Mouse (Mus musculus): Measurements from ENCODE around the gene B4galt2. TPM values are rescaled to one million over a fixed set of nuclear protein-coding genes. Genes with fewer than 3 reads are reported as not detected.
A peak's percentile ranks its signal among the peaks of the same experiment; 100 is the strongest.

The B4galt2 gene
- polyA plus RNA-seq, 1 experiment from 2014 or later: 27.6 TPM

- 1% methylated on average over 23 of the region's 24 CpGs for WGBS
- Histone ChIP-seq H3K27me3 (no peaks in the 10 kb centered on the region), H3K9me3 (no peaks in the 10 kb centered on the region), H3K4me2 (peak overlapping the region; percentile 94), H3K36me3 (peaks cover 26% of the 10 kb centered on the region), H3K4me3 (peak overlapping the region; percentile 94), H3K27ac (peak overlapping the region; percentile 71), H3K4me1 (peaks cover 48% of the 10 kb centered on the region), H3K9ac (peak overlapping the region; percentile 86)
- no peak for ATAC-seq (ENCODE audit: insufficient number of reproducible peaks, low FRiP score, low TSS enrichment, low read depth)
Measured at GRCm38 (mm10) chr4:117886644-117887043, 3.4 kb upstream of the B4galt2 start.

GRCm38 (mm10) chr4:117885994-117886393, 2.7 kb upstream of the B4galt2 start:
- no peak overlapping the region for H3K9ac ChIP-seq
- WGBS: 76% methylated on average over 9 of the region's 9 CpGs

GRCm38 (mm10) chr4:117885093-117885492, 1.8 kb upstream of the B4galt2 start:
- H3K4me2 ChIP-seq: no peak overlapping the region
- H3K4me1 ChIP-seq: peaks cover 43% of the 10 kb centered on the region
- 93% methylated on average over 10 of the region's 10 CpGs for WGBS
- ATAC-seq (ENCODE audit: insufficient number of reproducible peaks, low FRiP score, low TSS enrichment, low read depth): no peak
- no peak overlapping the region for H3K4me3 ChIP-seq
- H3K36me3 ChIP-seq: peaks cover 37% of the 10 kb centered on the region
- no peaks in the 10 kb centered on the region for H3K27me3 ChIP-seq
- no peaks in the 10 kb centered on the region for H3K9me3 ChIP-seq
- H3K27ac ChIP-seq: no peak overlapping the region
- H3K9ac ChIP-seq: no peak overlapping the region

More at GRCm38 (mm10) chr4:117885994-117886393, 2.7 kb upstream of the B4galt2 start:
- no peaks in the 10 kb centered on the region for H3K27me3 ChIP-seq
- H3K4me3 ChIP-seq: peak overlapping the region; percentile 94
- H3K4me1 ChIP-seq: peaks cover 47% of the 10 kb centered on the region
- no peak for ATAC-seq (ENCODE audit: insufficient number of reproducible peaks, low FRiP score, low TSS enrichment, low read depth)
- no peaks in the 10 kb centered on the region for H3K9me3 ChIP-seq
- no peak overlapping the region for H3K27ac ChIP-seq
- peaks cover 29% of the 10 kb centered on the region for H3K36me3 ChIP-seq
- peak overlapping the region; percentile 94 for H3K4me2 ChIP-seq

GRCm38 (mm10) chr4:117884146-117884545, 859 bp upstream of the B4galt2 start:
- WGBS: 100% methylated on average over 1 of the region's 1 CpGs
- Histone ChIP-seq H3K4me3 (peak overlapping the region; percentile 78; the same call in 1 of the 2 replicates), H3K27me3 (no peaks in the 10 kb centered on the region), H3K9ac (no peak overlapping the region), H3K27ac (no peak overlapping the region), H3K36me3 (peaks cover 40% of the 10 kb centered on the region), H3K4me1 (peaks cover 43% of the 10 kb centered on the region), H3K9me3 (no peaks in the 10 kb centered on the region), H3K4me2 (peak overlapping the region; percentile 84)
- ATAC-seq (ENCODE audit: insufficient number of reproducible peaks, low FRiP score, low TSS enrichment, low read depth): no peak

- ATAC-seq (ENCODE audit: insufficient number of reproducible peaks, low FRiP score, low TSS enrichment, low read depth): no peak
- no peak overlapping the region for H3K4me2 ChIP-seq
- 77% methylated on average over 5 of the region's 5 CpGs for WGBS
- no peak overlapping the region for H3K27ac ChIP-seq
- H3K9me3 ChIP-seq: no peaks in the 10 kb centered on the region
- H3K9ac ChIP-seq: no peak overlapping the region
- H3K4me1 ChIP-seq: peaks cover 19% of the 10 kb centered on the region
- H3K4me3 ChIP-seq: no peak overlapping the region
- H3K27me3 ChIP-seq: no peaks in the 10 kb centered on the region
- H3K36me3 ChIP-seq: peaks cover 70% of the 10 kb centered on the region
Measured at GRCm38 (mm10) chr4:117878703-117879102, 4.6 kb downstream of the B4galt2 start.

- Histone ChIP-seq H3K27ac (no peak overlapping the region), H3K9me3 (no peaks in the 10 kb centered on the region), H3K4me2 (no peak overlapping the region), H3K9ac (no peak overlapping the region), H3K4me3 (no peak overlapping the region), H3K4me1 (peaks cover 15% of the 10 kb centered on the region), H3K27me3 (no peaks in the 10 kb centered on the region), H3K36me3 (peaks cover 74% of the 10 kb centered on the region)
- no peak for ATAC-seq (ENCODE audit: insufficient number of reproducible peaks, low FRiP score, low TSS enrichment, low read depth)
- WGBS: 56% methylated on average over 10 of the region's 10 CpGs
Measured at GRCm38 (mm10) chr4:117878301-117878700, 5.0 kb downstream of the B4galt2 start.

- peaks cover 51% of the 10 kb centered on the region for H3K36me3 ChIP-seq
- ATAC-seq (ENCODE audit: insufficient number of reproducible peaks, low FRiP score, low TSS enrichment, low read depth): no peak
- H3K27me3 ChIP-seq: no peaks in the 10 kb centered on the region
- 88% methylated on average over 9 of the region's 9 CpGs for WGBS
- no peaks in the 10 kb centered on the region for H3K9me3 ChIP-seq
- H3K4me3 ChIP-seq: no peak overlapping the region
- H3K27ac ChIP-seq: no peak overlapping the region
- H3K4me1 ChIP-seq: peaks cover 15% of the 10 kb centered on the region
- H3K4me2 ChIP-seq: no peak overlapping the region
- H3K9ac ChIP-seq: no peak overlapping the region
Measured at GRCm38 (mm10) chr4:117873615-117874014, 9.7 kb downstream of the B4galt2 start.

GRCm38 (mm10) chr4:117872471-117872886, 10.8 kb downstream of the B4galt2 start, which contains the start of gene Ccdc24:
Gene Ccdc24 (minus strand): TSS chr4:117872557.
- Histone ChIP-seq H3K9ac (0 out of 2 replicates have a peak within 1 kb of the TSS, but pooled peaks have one; percentile 8), H3K4me3 (peak within 1 kb of the TSS; percentile 3; the same call in 1 of the 2 replicates), H3K27ac (no peak within 1 kb of the TSS), H3K9me3 (no peaks in the 10 kb centered on the region), H3K4me1 (peaks cover 20% of the 10 kb centered on the region), H3K4me2 (peak within 1 kb of the TSS; percentile 36), H3K36me3 (peaks cover 41% of the 10 kb centered on the region), H3K27me3 (no peaks in the 10 kb centered on the region)
- WGBS: 7% methylated on average over 14 of the region's 14 CpGs
- no peak for ATAC-seq (ENCODE audit: insufficient number of reproducible peaks, low FRiP score, low TSS enrichment, low read depth)

GRCm38 (mm10) chr4:117871787-117872186, 11.5 kb downstream of the B4galt2 start:
- Histone ChIP-seq H3K9me3 (no peaks in the 10 kb centered on the region), H3K9ac (no peak overlapping the region), H3K4me1 (peaks cover 20% of the 10 kb centered on the region), H3K4me3 (no peak overlapping the region), H3K36me3 (peaks cover 34% of the 10 kb centered on the region), H3K4me2 (no peak overlapping the region), H3K27ac (no peak overlapping the region), H3K27me3 (0 out of 2 replicates have a peak, but pooled peaks cover 6% of the 10 kb centered on the region)
- 45% methylated on average over 7 of the region's 7 CpGs for WGBS
- no peak for ATAC-seq (ENCODE audit: insufficient number of reproducible peaks, low FRiP score, low TSS enrichment, low read depth)

- peaks cover 26% of the 10 kb centered on the region for H3K36me3 ChIP-seq
- no peak for ATAC-seq (ENCODE audit: insufficient number of reproducible peaks, low FRiP score, low TSS enrichment, low read depth)
- peaks cover 31% of the 10 kb centered on the region for H3K4me1 ChIP-seq
- no peaks in the 10 kb centered on the region for H3K9me3 ChIP-seq
- WGBS: 52% methylated on average over 1 of the region's 1 CpGs
- H3K27ac ChIP-seq: no peak overlapping the region
- 0 out of 2 replicates have a peak, but pooled peaks cover 7% of the 10 kb centered on the region for H3K27me3 ChIP-seq
- H3K4me3 ChIP-seq: no peak overlapping the region
- no peak overlapping the region for H3K9ac ChIP-seq
- no peak overlapping the region for H3K4me2 ChIP-seq
Measured at GRCm38 (mm10) chr4:117870437-117870836, 12.8 kb downstream of the B4galt2 start.

GRCm38 (mm10) chr4:117869317-117869716, 14.0 kb downstream of the B4galt2 start:
- Histone ChIP-seq H3K4me3 (no peak overlapping the region), H3K9ac (no peak overlapping the region), H3K4me2 (no peak overlapping the region), H3K27ac (no peak overlapping the region), H3K27me3 (0 out of 2 replicates have a peak, but pooled peaks cover 7% of the 10 kb centered on the region), H3K36me3 (peaks cover 18% of the 10 kb centered on the region), H3K9me3 (no peaks in the 10 kb centered on the region), H3K4me1 (peaks cover 34% of the 10 kb centered on the region)
- ATAC-seq (ENCODE audit: insufficient number of reproducible peaks, low FRiP score, low TSS enrichment, low read depth): no peak
- WGBS: 66% methylated on average over 9 of the region's 9 CpGs

- Histone ChIP-seq H3K27ac (no peak overlapping the region), H3K4me3 (no peak overlapping the region), H3K9ac (no peak overlapping the region), H3K4me2 (peak overlapping the region; percentile 15), H3K4me1 (peaks cover 34% of the 10 kb centered on the region), H3K9me3 (no peaks in the 10 kb centered on the region), H3K36me3 (peaks cover 9% of the 10 kb centered on the region), H3K27me3 (0 out of 2 replicates have a peak, but pooled peaks cover 7% of the 10 kb centered on the region)
- no peak for ATAC-seq (ENCODE audit: insufficient number of reproducible peaks, low FRiP score, low TSS enrichment, low read depth)
- WGBS: 15% methylated on average over 24 of the region's 24 CpGs
Measured at GRCm38 (mm10) chr4:117867823-117868222, 15.5 kb downstream of the B4galt2 start.
